Mouse (Mus musculus): Measurements from ENCODE around the gene Pla2g15. TPM values are rescaled to one million over a fixed set of nuclear protein-coding genes. Genes with fewer than 3 reads are reported as not detected.

Pla2g15 gene
- polyA plus RNA-seq, 1 experiment = 10.2 TPM

DNA sequence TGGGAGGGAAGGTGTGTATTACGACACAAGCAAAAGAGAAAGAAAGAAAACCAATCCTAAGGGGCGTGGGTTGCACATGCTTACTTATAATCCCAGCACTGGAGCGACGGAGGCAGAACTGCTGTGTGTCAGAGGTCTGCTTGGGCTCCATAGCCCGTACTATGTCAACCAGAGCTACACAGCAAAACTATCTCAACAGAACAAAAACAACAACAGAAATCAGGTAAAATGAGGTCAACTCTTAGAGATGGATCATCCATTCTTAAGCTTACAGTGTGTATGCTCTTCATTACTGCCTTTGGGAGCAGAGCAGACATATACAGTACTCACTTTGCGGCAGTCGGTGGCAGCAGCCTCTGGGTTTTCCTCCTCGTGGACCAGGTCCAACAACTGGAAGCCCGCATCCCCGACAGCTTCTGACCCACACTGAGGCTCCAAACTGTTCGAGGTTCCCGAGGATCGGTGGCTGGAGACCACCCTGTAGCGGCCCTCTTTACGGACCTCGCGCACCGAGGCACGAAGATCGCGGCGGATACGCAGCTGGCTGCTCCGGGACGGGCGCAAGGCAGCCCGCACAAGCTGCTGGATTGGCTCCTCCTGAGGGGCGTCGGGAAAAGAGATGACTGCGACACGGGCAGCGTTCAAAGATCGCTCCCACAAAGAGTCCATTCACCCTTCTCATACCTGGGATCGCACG is 60.0 kb downstream of the Pla2g15 start:
- Histone ChIP-seq H3K4me1 (ENCODE audit: control insufficient read depth, insufficient read depth, low read length) (peaks cover 4% of the 10 kb centered on the region; the same call in 1 of the 2 replicates), H3K4me3 (ENCODE audit: insufficient read depth, low read depth, low read length) (peak overlapping the region; percentile 93), H3K36me3 (ENCODE audit: control insufficient read depth, insufficient read depth, low read length) (no peaks in the 10 kb centered on the region; the same call in 1 of the 2 replicates), H3K27ac (ENCODE audit: insufficient read depth, low read depth, low read length) (peak overlapping the region; percentile 83), H3K27me3 (replicated peaks; ENCODE audit: control insufficient read depth, insufficient read depth, low read length) (no peaks in the 10 kb centered on the region)
- under 1% methylated on average over 35 of the region's 35 CpGs for WGBS
- no peak for TF ChIP-seq CTCF (conservative IDR thresholded peaks at IDR 0.05; ENCODE audit: insufficient read depth, insufficient read length, low read depth, low read length)
- no peak for TF ChIP-seq POLR2A (IDR thresholded peaks at IDR 0.05; ENCODE audit: low read depth, low read length)
- no peak for DNase-seq

DNA sequence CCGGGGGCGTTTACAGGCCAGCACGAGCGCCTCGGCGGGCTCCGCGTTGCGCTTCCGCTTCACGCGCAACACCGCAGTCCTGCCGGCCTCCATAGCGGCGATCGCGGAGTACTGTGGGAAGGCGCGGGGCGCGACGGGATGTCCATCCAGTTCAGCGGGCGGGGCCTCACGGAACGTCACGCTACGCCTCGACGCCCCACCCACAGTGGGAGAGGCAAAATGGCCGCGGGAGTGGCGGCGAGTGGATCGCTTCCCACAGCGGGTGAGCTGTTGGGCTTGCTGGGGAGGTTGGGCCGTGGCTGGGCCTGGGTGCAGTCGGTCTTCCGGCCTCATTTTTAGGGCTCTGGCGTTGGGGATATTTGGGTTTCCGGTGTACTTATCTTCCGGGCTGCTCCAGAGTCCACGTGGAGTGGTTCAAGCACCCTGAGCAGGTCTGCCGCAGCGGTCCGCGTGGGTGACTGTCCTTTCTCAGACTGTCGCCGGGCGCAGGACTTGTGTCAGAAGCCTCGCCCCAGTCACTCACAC is 60.7 kb downstream of the Pla2g15 start, which contains the start of the genes Slc7a6os and Prmt7:
Slc7a6os (minus strand) TSS at position 115 of the 525 bp plus-strand sequence.
Prmt7 (plus strand) TSS at position 116 of the 525 bp plus-strand sequence.
- H3K27me3 ChIP-seq (replicated peaks; ENCODE audit: control insufficient read depth, insufficient read depth, low read length) = no peaks in the 10 kb centered on the region
- H3K4me3 ChIP-seq (ENCODE audit: insufficient read depth, low read depth, low read length) = peak within 1 kb of the TSS; percentile 93
- peaks cover 4% of the 10 kb centered on the region; the same call in 1 of the 2 replicates for H3K4me1 ChIP-seq (ENCODE audit: control insufficient read depth, insufficient read depth, low read length)
- under 1% methylated on average over 52 of the region's 52 CpGs for WGBS
- DNase-seq = peak; percentile 97
- peak within 1 kb of the TSS; percentile 83 for H3K27ac ChIP-seq (ENCODE audit: insufficient read depth, low read depth, low read length)
- TF ChIP-seq POLR2A (IDR thresholded peaks at IDR 0.05; ENCODE audit: low read depth, low read length) = peak; percentile 88
- TF ChIP-seq CTCF (conservative IDR thresholded peaks at IDR 0.05; ENCODE audit: insufficient read depth, insufficient read length, low read depth, low read length) = no peak
- no peaks in the 10 kb centered on the region for H3K36me3 ChIP-seq (ENCODE audit: control insufficient read depth, insufficient read depth, low read length)

DNA sequence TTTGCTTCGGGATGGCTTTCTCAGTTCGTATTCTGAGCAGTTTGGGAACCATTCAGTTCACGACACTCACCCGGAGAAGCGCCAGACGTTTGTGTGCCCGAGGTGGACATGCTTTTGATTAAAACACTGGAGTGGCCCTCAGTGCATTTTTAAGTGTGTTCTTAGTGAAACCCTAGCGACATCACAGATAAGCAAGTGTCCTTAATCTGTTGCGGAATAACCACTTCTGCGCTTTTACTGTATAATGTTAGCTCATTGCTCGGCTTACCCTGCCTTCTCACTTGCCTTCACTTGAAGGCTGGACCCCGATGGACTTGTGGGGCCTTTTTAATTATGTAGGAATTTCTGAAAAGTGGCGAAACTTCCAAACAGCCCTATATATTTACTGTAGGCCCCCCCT is 61.2 kb downstream of the Pla2g15 start:
- peak overlapping the region; percentile 93 for H3K4me3 ChIP-seq (ENCODE audit: insufficient read depth, low read depth, low read length)
- H3K36me3 ChIP-seq (ENCODE audit: control insufficient read depth, insufficient read depth, low read length) = no peaks in the 10 kb centered on the region
- no peaks in the 10 kb centered on the region for H3K27me3 ChIP-seq (replicated peaks; ENCODE audit: control insufficient read depth, insufficient read depth, low read length)
- TF ChIP-seq POLR2A (IDR thresholded peaks at IDR 0.05; ENCODE audit: low read depth, low read length) = no peak
- TF ChIP-seq CTCF (conservative IDR thresholded peaks at IDR 0.05; ENCODE audit: insufficient read depth, insufficient read length, low read depth, low read length) = no peak
- no peak overlapping the region for H3K27ac ChIP-seq (ENCODE audit: insufficient read depth, low read depth, low read length)
- DNase-seq = no peak
- peaks cover 4% of the 10 kb centered on the region; the same call in 1 of the 2 replicates for H3K4me1 ChIP-seq (ENCODE audit: control insufficient read depth, insufficient read depth, low read length)
- WGBS = 2% methylated on average over 13 of the region's 13 CpGs

DNA sequence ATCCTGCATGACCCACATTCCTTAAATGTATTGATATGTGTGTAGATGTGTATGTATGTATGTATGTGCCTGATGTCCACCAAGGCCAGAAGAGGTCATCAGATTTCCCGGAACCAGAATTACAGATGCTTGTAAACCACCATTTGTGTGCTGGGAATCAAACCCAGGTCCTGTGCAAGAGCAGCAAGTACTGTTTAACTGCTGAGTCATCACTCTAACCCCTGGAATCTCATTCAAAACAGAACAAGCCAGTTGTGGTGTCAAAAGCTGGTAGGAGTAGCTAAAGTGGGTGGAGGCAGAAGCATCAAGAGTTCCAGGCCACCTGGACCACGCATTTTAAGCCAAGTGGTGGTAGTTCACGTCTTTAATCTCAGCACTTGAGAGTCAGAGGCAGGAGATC is 63.8 kb downstream of the Pla2g15 start:
- H3K4me3 ChIP-seq (ENCODE audit: insufficient read depth, low read depth, low read length) = no peak overlapping the region
- peaks cover 4% of the 10 kb centered on the region; the same call in 1 of the 2 replicates for H3K4me1 ChIP-seq (ENCODE audit: control insufficient read depth, insufficient read depth, low read length)
- H3K36me3 ChIP-seq (ENCODE audit: control insufficient read depth, insufficient read depth, low read length) = 0 out of 2 replicates have a peak, but pooled peaks cover 1% of the 10 kb centered on the region
- WGBS = 96% methylated on average over 3 of the region's 3 CpGs
- DNase-seq = no peak
- no peaks in the 10 kb centered on the region for H3K27me3 ChIP-seq (replicated peaks; ENCODE audit: control insufficient read depth, insufficient read depth, low read length)
- H3K27ac ChIP-seq (ENCODE audit: insufficient read depth, low read depth, low read length) = no peak overlapping the region
- TF ChIP-seq CTCF (conservative IDR thresholded peaks at IDR 0.05; ENCODE audit: insufficient read depth, insufficient read length, low read depth, low read length) (no peak), POLR2A (IDR thresholded peaks at IDR 0.05; ENCODE audit: low read depth, low read length) (no peak)

Other genes starting within 250 kb of the Pla2g15 start
- 44.9 and 51.0 TPM in 2 replicates for gene Pskh1, start 250.0 kb upstream of the Pla2g15 start, polyA plus RNA-seq (2012; rRNA removed)
- gene Ctrl, start 216.5 kb upstream of the Pla2g15 start, polyA plus RNA-seq (2012; rRNA removed) = 1.0 and 1.5 TPM in 2 replicates
- 71.2 and 88.0 TPM in 2 replicates for gene Psmb10, start 212.0 kb upstream of the Pla2g15 start, polyA plus RNA-seq (2012; rRNA removed)
- gene Lcat, start 207.0 kb upstream of the Pla2g15 start, polyA plus RNA-seq (2012; rRNA removed) = 2.2 and 2.4 TPM in 2 replicates
- 30.9 and 33.5 TPM in 2 replicates for gene Slc12a4, start 184.3 kb upstream of the Pla2g15 start, polyA plus RNA-seq (2012; rRNA removed)
- 0.05 and 0.10 TPM in 2 replicates for gene Dpep3, start 171.0 kb upstream of the Pla2g15 start, polyA plus RNA-seq (2012; rRNA removed)
- gene Dus2, start 159.1 kb upstream of the Pla2g15 start, polyA plus RNA-seq (2012; rRNA removed) = 10.2 and 11.6 TPM in 2 replicates
- gene Dpep2nb, start 144.4 kb upstream of the Pla2g15 start, polyA plus RNA-seq (2012; rRNA removed) = 0.06 TPM in 1 of 2 replicates, not detected in the other
- 8.0 and 8.4 TPM in 2 replicates for gene Ddx28, start 138.5 kb upstream of the Pla2g15 start, polyA plus RNA-seq (2012; rRNA removed)
- 18.6 and 19.5 TPM in 2 replicates for gene Nfatc3, start 91.6 kb upstream of the Pla2g15 start, polyA plus RNA-seq (2012; rRNA removed)
- gene Esrp2, start 13.4 kb upstream of the Pla2g15 start, polyA plus RNA-seq (2012; rRNA removed) = 31.0 and 34.3 TPM in 2 replicates
- 8.2 and 9.8 TPM in 2 replicates for gene Slc7a6, start 18.5 kb downstream of the Pla2g15 start, polyA plus RNA-seq (2012; rRNA removed)
- 10.0 and 11.3 TPM in 2 replicates for gene Slc7a6os, start 60.5 kb downstream of the Pla2g15 start, polyA plus RNA-seq (2012; rRNA removed)
- 17.3 and 17.7 TPM in 2 replicates for gene Prmt7, start 60.5 kb downstream of the Pla2g15 start, polyA plus RNA-seq (2012; rRNA removed)
- 0.84 and 1.1 TPM in 2 replicates for gene Smpd3, start 187.6 kb downstream of the Pla2g15 start, polyA plus RNA-seq (2012; rRNA removed)